Mouse (Mus musculus) stomach, postnatal 0 days (tissue): ENCODE data around the gene Ddit4l. TPM values are rescaled to one million over a fixed set of nuclear protein-coding genes. Genes with fewer than 3 reads are reported as not detected.

Experiments
- ATAC-seq: fragments of 200-750 bp; cut with Nextera tagmentation; 2 replicates; pipeline ENCODE4 v1.8.0; 2017; ENCODE audit not compliant: low FRiP score, low TSS enrichment
- DNase-seq: peaks from one replicate; pipeline ENCODE4 v3.0.0-alpha.2; 2016; ENCODE audit warnings: low spot score
- H3K27ac ChIP-seq: fragments of 300-500 bp; sonication (generic); replicated peaks from 2 replicates; pipeline ENCODE4 v1.5.1; 2014; ENCODE audit warnings: mild to moderate bottlenecking, control low read depth
- H3K27me3 ChIP-seq: fragments of 300-500 bp; sonication (generic); 2 replicates; pipeline ENCODE4 v1.6.1; 2014; ENCODE audit warnings: low read length; ENCODE audit not compliant: control insufficient read depth, insufficient read depth
- H3K36me3 ChIP-seq: fragments of 300-500 bp; sonication (generic); 2 replicates; pipeline ENCODE4 v1.6.1; 2014; ENCODE audit warnings: low read length, mixed read lengths; ENCODE audit not compliant: control insufficient read depth, insufficient read depth
- H3K4me1 ChIP-seq: fragments of 300-500 bp; sonication (generic); replicated peaks from 2 replicates; pipeline ENCODE4 v1.6.1; 2014; ENCODE audit warnings: antibody characterized with exemption; ENCODE audit not compliant: control insufficient read depth, insufficient read depth
- H3K4me2 ChIP-seq: fragments of 300-500 bp; sonication (generic); replicated peaks from 2 replicates; pipeline ENCODE4 v1.6.1; 2014; ENCODE audit warnings: low read depth, mild to moderate bottlenecking, control low read depth, moderate library complexity
- H3K4me3 ChIP-seq: fragments of 300-500 bp; sonication (generic); 2 replicates; pipeline ENCODE4 v1.5.1; 2014; ENCODE audit warnings: low read depth, low read length, control low read depth
- H3K9ac ChIP-seq: fragments of 300-500 bp; sonication (generic); 2 replicates; pipeline ENCODE4 v1.6.1; 2014; ENCODE audit warnings: mild to moderate bottlenecking, low read length, control low read depth, mixed read lengths
- H3K9me3 ChIP-seq: fragments of 300-500 bp; sonication (generic); 2 replicates; pipeline ENCODE4 v1.6.1; 2016; ENCODE audit warnings: low read length; ENCODE audit not compliant: control insufficient read depth
- CTCF ChIP-seq: IDR thresholded peaks from 2 replicates; pipeline ENCODE4 v1.5.1; 2016; ENCODE audit warnings: antibody characterized with exemption, low read depth, mild to moderate bottlenecking, moderate library complexity
- EP300 ChIP-seq: optimal IDR thresholded peaks from 2 replicates; pipeline ENCODE3; 2016; ENCODE audit warnings: antibody characterized with exemption
- WGBS: fragments of 180-500 bp; shearing (Covaris S2); extraction: QIAGEN DNeasy Blood & Tissue Kit; methylation state at CpG from one replicate; pipeline ENCODE4 v1.1.7; 2014; 5-methylcytosine and 5-hydroxymethylcytosine counted together
- polyA plus RNA-seq: library from polyadenylated mRNA; unstranded; fragments of >200 nt; fragmentation: Nextera tagmentation; extraction: Ambion mirVana; gene quantifications from 2 replicates; pipeline ENCODE4 v1.2.1, GENCODE M21; 2015

Ddit4l gene
- polyA plus RNA-seq, 1 experiment from 2014 or later, result 4.2 TPM

- WGBS, result 50% methylated on average over 8 of the region's 8 CpGs
- H3K27ac ChIP-seq, result no peak overlapping the region
- H3K36me3 ChIP-seq, result no peaks in the 10 kb centered on the region
- no peaks in the 10 kb centered on the region for H3K4me1 ChIP-seq
- H3K4me2 ChIP-seq, result no peak overlapping the region
- H3K9ac ChIP-seq, result no peak overlapping the region
- DNase-seq (no peak), ATAC-seq (no peak)
- H3K9me3 ChIP-seq, result no peaks in the 10 kb centered on the region
- no peak for TF ChIP-seq CTCF
- TF ChIP-seq EP300, result no peak
- no peak overlapping the region for H3K4me3 ChIP-seq
- H3K27me3 ChIP-seq, result no peaks in the 10 kb centered on the region
Observed at GRCm38 (mm10) chr3:137642137-137642536, 20.7 kb downstream of the Ddit4l start.

- WGBS, result 70% methylated on average over 3 of the region's 3 CpGs
- ATAC-seq (no peak), DNase-seq (no peak)
- H3K27ac ChIP-seq, result no peak overlapping the region
- TF ChIP-seq CTCF (no peak), EP300 (no peak)
- no peak overlapping the region for H3K4me3 ChIP-seq
- no peaks in the 10 kb centered on the region for H3K9me3 ChIP-seq
- H3K4me2 ChIP-seq, result no peak overlapping the region
- no peaks in the 10 kb centered on the region for H3K36me3 ChIP-seq
- H3K27me3 ChIP-seq, result no peaks in the 10 kb centered on the region
- no peak overlapping the region for H3K9ac ChIP-seq
- H3K4me1 ChIP-seq, result no peaks in the 10 kb centered on the region
Observed at GRCm38 (mm10) chr3:137642568-137642967, 21.2 kb downstream of the Ddit4l start.

GRCm38 (mm10) chr3:137644081-137644480 lies 22.7 kb downstream of the Ddit4l start:
- Histone ChIP-seq H3K36me3 (no peaks in the 10 kb centered on the region), H3K27ac (no peak overlapping the region), H3K9ac (no peak overlapping the region), H3K4me1 (no peaks in the 10 kb centered on the region), H3K4me2 (no peak overlapping the region), H3K9me3 (no peaks in the 10 kb centered on the region), H3K4me3 (no peak overlapping the region), H3K27me3 (no peaks in the 10 kb centered on the region)
- no peak for ATAC-seq
- DNase-seq, result no peak
- TF ChIP-seq EP300, result no peak
- no peak for TF ChIP-seq CTCF
- WGBS, result 88% methylated on average over 3 of the region's 3 CpGs

- Histone ChIP-seq H3K9me3 (no peaks in the 10 kb centered on the region), H3K36me3 (no peaks in the 10 kb centered on the region), H3K4me3 (no peak overlapping the region), H3K9ac (no peak overlapping the region), H3K4me1 (no peaks in the 10 kb centered on the region), H3K27me3 (no peaks in the 10 kb centered on the region), H3K27ac (no peak overlapping the region), H3K4me2 (no peak overlapping the region)
- WGBS, result 70% methylated on average over 6 of the region's 6 CpGs
- ATAC-seq (no peak), DNase-seq (no peak)
- TF ChIP-seq EP300, result no peak
- no peak for TF ChIP-seq CTCF
Observed at GRCm38 (mm10) chr3:137644947-137645346, 23.5 kb downstream of the Ddit4l start.

- no peaks in the 10 kb centered on the region for H3K4me1 ChIP-seq
- H3K36me3 ChIP-seq, result no peaks in the 10 kb centered on the region
- H3K4me2 ChIP-seq, result no peak overlapping the region
- no peak overlapping the region for H3K4me3 ChIP-seq
- TF ChIP-seq EP300, result no peak
- no peak for TF ChIP-seq CTCF
- DNase-seq (no peak), ATAC-seq (no peak)
- H3K9me3 ChIP-seq, result no peaks in the 10 kb centered on the region
- no peak overlapping the region for H3K27ac ChIP-seq
- no peak overlapping the region for H3K9ac ChIP-seq
- no peaks in the 10 kb centered on the region for H3K27me3 ChIP-seq
- 63% methylated on average over 12 of the region's 12 CpGs for WGBS
Observed at GRCm38 (mm10) chr3:137647427-137648100, 26.2 kb downstream of the Ddit4l start.

- no peak for ATAC-seq
Observed at GRCm38 (mm10) chr3:137649112-137649511, 27.7 kb downstream of the Ddit4l start.

More at GRCm38 (mm10) chr3:137649112-137649511, 27.7 kb downstream of the Ddit4l start:
- no peaks in the 10 kb centered on the region for H3K4me1 ChIP-seq
- 61% methylated on average over 5 of the region's 5 CpGs for WGBS
- no peaks in the 10 kb centered on the region for H3K9me3 ChIP-seq
- TF ChIP-seq CTCF, result no peak
- no peak for TF ChIP-seq EP300
- DNase-seq, result no peak
- no peak overlapping the region for H3K4me2 ChIP-seq
- H3K36me3 ChIP-seq, result no peaks in the 10 kb centered on the region
- no peak overlapping the region for H3K27ac ChIP-seq
- no peak overlapping the region for H3K9ac ChIP-seq
- H3K4me3 ChIP-seq, result no peak overlapping the region
- no peaks in the 10 kb centered on the region for H3K27me3 ChIP-seq
